Mouse (Mus musculus): Measurements from ENCODE around the gene Ankzf1.

- TF ChIP-seq CTCF (IDR thresholded peaks at IDR 0.05; ENCODE audit: low read depth): no peak; the same call in 1 of the 2 replicates
- no peak for TF ChIP-seq EP300 (IDR thresholded peaks at IDR 0.05; ENCODE audit: low read depth)
These were observed 27.6 kb downstream of the Ankzf1 start, which contains the start of gene Tuba4a for GRCm38 (mm10) chr1:75219531-75219930.
